Mouse (Mus musculus) left cerebral cortex, postnatal 14 days (tissue): Measurements from ENCODE around the gene Golga2. TPM values are rescaled to one million over a fixed set of nuclear protein-coding genes. Genes with fewer than 3 reads are reported as not detected.

Experiments
- DNase-seq, 2 experiments: peaks; one replicate each; pipeline ENCODE4 v3.0.0; 2021 to 2022; ENCODE audit warnings: low spot score in 2 of 2, mixed read lengths in 1 of 2
- intact Hi-C: fragments of 180-260 bp; cut with DNase I; formaldehyde crosslinking; loops from one replicate; pipeline ENCODE4 v1.15.1; 2025
- total RNA-seq, 2 experiments: library from RNA; stranded (reverse); gene quantifications; 2 replicates each; pipeline ENCODE4 v1.2.3; 2021

Golga2 gene
- total RNA-seq, 2 experiments from 2014 or later: 78.9 to 83.9 TPM

DNA sequence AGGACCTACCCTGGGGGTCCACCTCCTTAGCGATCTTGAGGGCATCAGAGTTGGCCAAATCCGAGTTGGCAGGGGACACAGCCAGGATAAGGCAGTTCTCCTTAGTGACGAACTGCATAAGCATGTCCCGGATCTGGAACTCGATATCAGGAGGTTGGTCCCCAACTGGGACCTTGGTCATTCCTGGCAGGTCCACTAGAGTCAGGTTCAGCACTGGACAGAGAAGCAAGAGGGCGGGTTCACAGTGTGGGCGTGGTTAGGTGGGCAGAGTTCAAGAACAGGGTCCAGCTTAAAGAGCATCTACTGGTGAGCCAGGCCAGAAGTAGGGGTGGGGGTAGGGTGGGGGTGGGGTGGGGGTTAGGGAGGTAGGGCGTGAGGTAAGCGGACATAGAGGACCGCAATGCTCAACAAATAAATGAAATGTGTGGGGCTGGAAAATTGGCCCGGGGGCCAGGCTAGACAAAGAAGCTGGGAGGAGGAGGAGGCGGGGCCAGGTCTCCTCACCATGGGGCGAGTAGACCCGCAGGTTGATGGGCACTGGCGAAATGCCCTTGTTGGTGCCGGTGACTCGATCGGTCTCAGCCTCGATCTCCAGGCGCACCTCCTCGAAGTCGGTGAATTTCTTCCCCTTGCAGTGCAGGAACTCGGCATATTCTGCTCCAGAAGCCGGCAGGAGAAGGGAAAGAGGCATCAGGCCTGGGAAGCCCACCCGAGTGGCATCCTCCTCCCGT, 52.9 kb downstream of the Golga2 start:
- intact Hi-C loops: no loop called here
- no peak for DNase-seq

DNA sequence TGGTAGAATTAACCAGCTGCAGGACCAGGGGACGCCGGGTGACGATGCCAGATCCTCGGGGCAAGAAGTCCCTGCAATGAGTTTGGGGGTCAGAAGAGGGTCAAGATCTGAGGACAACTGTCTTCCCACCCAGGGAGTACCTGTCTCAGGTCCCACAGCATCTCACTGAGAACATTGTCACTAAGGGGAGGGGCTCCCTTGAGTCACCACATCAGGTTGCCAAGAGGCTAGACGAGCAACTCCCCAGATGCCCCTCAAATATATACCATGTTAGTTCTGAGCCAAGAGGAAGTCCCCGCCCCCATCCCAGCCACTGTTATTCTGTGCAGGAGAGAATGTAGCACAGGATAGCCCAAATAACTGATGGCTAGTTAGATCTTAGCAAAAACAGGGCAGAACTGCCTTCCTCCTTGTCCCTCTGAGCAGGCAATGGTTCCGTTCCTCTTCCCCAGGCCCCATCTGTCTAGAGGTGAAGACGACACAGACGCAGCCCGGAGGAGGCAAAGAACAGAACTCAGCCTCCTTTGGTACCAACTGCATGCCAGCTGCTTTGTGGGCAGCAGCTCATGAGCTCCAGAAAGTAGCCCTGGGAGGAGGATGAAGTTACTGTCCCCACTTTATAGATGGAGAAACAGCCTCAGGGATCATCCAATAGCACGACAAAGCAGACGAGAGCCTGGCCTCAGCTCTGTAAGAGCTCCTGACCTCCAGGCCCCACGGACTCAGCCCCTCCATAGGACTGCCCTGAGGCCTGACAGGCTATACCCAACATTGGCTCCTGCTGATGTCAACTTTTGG, 53.9 kb downstream of the Golga2 start:
- intact Hi-C loops: no loop called here
- DNase-seq: no peak

DNA sequence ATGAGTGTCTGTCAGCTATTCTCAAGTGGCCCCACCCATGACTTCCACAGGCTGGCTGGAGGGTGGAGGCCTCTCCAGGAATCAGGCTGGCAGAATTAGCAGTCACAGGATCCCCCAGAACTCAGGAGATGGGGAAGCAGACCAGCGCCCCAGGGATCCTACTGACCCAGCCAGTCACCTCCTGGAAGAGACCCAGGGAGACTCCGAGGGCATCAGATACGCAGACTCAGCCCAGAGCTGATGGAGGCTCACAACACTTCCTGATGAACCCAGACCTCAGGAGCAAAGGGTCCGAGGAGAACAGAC, 54.4 kb downstream of the Golga2 start:
- DNase-seq: no peak
- intact Hi-C loops: no loop called here

GRCm38 (mm10) chr2:32342039-32342438, 54.9 kb downstream of the Golga2 start:
- intact Hi-C loops: no loop called here
- DNase-seq: no peak

DNA sequence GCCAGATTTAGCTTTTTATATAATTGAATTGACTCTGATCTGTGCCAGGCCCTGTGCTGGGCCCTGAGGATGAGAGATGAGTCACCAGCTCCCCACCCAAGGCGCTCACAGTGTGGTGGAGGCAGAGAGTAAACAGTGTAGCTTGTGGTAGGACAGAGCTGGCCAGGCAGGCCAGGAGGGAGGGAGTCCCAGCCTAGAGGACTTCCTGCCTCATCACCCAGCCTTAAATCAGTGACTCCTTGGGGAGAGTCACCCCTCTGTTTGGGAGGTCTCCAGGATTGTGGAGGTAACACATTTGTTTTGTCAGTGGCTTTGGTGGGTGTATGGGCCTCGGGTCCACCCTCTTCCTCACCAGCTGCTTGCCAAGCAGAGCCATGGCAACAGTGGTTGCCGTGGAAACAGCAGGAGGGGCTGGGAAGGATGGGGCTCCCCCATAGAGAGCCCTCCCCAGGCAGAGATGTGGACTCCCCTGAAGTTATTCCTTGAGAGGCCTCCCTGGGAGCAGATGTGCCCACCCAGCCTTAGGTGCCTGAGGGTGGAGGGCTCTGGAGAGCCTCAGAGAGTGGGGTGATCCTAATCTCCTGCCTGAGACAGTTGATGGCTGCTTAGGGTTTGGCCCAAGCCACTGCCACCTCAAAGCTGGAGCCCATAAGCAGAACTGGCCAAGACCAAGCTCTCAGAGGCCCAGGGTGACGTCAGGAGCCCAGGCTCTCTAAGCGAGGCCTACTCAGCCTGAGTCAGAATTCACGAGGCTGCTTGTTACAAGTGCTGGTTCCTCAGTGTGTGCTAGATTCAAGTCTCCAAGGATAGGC, 55.6 kb downstream of the Golga2 start:
- peak; percentile 71 to 76 for DNase-seq
- intact Hi-C loops: no loop called here

DNA sequence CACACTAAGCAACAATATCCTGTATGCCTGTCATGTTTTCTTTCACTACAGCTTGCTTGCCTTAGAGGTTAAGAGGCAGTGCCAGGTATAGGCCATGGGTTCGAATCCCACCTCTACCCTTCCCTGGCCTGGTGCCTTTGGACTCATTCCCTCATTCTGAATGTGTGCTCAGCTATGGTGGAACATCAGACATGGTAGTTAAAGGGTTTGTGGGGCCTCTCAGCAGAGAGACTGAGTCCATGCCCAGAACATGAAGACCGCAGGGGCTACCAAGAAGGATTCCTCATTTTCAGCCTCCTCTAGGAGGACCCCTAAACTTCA, 56.1 kb downstream of the Golga2 start:
- intact Hi-C loops: no loop called here
- DNase-seq: no peak

DNA sequence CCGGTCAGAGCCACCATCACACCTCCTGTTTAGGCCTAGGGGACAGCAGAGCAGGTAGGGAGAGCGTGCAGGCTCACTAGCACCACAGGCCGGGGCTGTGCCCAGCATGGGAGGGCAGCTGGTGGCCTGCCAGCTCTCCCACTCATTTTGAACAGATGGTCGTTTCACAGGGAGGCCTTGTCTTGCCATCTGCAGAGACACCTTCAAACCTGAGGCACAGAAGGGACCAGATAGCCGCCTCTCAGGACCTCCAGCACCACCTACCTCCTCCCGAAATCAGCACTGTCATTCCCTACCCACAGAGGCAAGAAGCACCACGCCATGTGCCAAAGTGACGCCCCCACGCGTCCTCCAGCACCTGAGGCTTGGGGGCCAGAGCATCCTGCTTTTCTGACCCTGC, 56.9 kb downstream of the Golga2 start:
- intact Hi-C loops: no loop called here
- no peak for DNase-seq

DNA sequence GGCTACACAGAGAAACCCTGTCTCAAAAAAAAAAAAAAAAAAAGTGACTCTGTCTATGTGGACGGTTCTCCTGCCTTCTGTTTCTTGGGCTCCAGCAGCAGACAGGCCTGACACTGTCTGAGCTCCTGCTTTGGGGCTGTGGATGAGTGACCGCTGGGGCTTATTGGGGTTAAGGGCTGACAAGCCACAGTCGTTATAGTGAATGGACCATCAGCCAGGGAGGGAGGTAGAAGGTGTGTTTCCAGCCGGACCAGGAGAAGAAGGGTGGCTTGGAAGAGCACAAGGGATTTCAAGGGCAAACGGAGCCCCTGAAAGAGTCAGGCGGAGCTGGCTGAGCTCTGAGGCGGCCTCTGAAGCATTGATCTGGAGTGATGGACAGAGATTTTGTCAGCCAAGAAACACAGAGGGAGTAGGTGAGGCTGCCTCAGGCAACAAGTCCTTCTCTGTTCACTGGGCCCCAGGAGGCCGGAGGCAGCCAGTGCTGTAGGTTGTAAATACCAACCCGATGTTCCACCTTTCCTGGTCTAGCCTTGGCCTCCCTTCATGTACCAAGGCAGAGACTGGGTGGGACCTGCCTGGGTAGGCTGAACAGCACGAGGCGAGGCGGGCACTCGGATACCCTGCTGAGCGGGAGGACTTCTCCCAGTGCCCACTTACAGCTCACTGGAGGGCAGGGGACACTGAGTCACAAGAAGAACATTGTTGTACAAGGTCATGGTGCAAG, 57.6 kb downstream of the Golga2 start:
- no peak for DNase-seq
- intact Hi-C loops: no loop called here

DNA sequence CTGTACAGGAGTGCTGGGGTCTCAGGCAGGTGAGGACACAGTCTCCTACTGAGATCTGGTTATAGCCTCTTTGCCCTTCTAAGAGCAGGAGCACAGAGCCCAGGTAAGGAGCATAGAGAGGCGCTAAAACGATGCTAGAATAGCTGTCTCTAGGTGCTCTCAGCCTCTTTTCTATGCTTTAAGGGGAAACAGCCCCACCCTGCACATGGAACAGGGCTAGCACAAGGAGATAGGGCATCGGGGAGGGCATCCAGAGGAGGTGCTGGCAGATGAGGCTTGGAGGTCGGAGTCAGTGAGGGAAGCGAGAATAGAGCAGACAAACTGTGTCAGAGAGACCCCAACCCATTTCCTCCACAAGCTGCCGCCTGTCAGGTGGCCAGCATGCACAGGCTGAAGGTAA, 59.8 kb downstream of the Golga2 start:
- DNase-seq: no peak
- intact Hi-C loops: no loop called here

DNA sequence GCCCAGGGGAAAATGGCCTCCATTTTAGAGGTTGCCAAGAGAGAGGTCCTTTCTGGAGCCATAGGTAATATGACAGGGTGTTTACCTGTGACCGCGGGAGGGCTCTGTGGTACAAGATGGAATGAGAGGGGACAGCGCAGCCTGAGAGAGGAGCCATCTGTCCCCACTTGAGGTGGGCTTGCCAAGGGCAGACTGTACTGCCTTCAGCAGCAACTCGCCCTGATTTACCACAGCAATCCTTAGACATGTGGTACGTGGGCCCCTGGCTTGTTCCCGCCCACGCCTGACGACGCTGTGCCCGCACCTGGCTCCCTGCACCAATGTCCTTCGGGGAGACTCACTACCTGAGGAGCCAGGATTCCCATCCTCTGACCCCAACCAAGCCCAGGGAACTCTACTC, 61.1 kb downstream of the Golga2 start:
- DNase-seq: peak; percentile 62 to 70
- intact Hi-C loops: no loop called here

DNA sequence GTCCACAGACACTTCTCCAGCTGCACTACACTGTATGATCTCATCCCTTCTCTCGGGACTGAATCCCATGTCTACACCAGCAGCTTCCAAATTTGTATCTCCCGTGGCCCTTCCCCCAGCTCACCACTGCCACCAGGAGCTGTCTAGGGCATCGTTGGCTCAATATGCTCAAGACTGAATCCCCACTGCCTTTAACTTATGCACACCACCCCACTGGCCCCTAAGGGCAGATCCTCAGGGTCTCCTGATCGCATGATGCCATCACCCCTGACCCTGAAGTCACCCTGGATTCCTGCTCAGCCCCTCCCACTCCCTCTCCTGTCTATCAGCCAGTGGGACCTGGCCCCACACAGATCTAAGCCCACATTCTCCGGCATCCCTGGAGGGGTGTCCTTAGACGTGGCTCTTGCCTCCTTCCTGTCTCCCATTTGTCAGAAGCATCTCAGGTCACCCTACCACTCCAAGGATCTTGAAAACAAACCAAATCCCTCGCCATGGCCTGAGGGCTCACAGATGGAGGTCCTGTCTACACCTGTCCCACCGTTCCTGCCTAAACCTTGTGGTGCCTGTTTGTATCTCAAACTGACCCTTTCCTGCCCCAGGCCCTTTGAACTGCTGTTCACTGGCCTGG, 62.6 kb downstream of the Golga2 start:
- DNase-seq: peak; percentile 49 to 72
- intact Hi-C loops: no loop called here

- no peak for DNase-seq
- intact Hi-C loops: no loop called here
These were observed 63.4 kb downstream of the Golga2 start for GRCm38 (mm10) chr2:32350471-32351051.

DNA sequence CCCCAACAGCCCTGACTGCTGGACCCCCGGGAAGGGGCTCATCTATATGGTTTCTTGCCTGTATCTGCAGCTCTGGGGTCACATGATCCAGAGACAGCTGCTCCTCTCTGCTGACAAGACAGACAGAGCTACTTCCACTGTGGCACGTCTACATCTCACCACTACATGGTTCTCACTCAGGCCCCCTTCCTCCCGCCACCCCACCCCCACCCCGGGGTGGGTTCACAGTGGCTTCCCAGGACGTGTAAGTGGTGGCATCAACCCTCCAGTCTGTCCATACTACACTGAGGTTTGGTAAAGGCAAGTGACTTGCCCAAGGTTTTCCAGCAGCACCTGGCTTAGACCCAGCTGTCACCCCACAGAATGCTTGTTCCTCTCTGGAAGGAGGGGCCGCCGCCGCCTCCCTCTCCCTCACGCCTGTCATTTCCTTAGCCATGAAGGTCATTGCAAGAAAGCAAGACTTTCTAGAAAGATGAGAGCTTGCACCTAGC, 64.3 kb downstream of the Golga2 start:
- intact Hi-C loops: no loop called here
- DNase-seq: peak in 1 of 2 experiments; percentile 49

DNA sequence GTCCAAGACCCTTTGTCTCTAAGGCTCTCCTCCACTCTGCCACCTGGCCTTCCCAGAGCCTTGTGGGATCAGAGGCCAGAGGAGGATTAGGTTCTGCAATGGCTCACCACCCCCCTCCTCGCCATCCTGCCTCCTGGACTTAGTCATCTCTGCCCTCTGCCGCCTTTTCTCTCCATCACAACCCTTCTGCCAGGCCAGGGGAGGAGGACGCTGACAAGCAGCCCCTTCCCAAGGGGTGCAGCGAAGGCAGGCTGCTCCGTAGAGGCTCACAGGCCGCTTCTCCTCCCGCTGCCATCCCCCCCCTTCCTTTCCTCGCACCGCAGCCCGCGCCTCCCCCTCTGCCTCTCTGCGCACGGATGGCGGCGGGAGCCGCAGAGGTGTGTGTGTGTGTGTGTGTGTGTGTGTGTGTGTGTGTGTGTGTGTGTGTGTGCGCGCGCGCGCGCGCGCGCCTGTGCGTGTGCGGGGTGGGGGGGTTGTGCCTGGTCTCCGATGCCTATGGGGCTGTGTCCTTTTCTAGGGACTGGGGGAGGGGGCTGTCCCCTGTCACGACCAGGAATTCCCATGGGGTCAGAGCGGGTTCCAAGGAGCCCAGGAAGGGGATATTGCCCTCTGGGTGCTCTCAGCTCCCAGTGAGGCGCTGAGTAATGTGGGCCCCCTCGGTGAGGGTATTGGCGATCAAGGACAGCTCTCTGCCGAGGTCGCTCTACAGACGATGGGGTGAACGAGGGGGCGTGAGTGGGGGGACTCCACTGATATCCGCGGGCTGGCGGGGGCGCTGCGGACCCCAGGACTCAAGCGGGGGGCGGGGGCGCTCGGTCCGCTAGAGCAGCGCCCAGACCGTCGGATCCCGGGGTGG, 65.2 kb downstream of the Golga2 start, which contains the start of gene Ciz1:
TSS of gene Ciz1 (plus strand) at position 177 of the 856 bp plus-strand sequence.
- peak; percentile 68 to 70 for DNase-seq
- intact Hi-C loops: no loop called here

- intact Hi-C loops: no loop called here
- DNase-seq: peak; percentile 95 to 96
These were observed 65.9 kb downstream of the Golga2 start, which contains the start of gene Dnm1 for GRCm38 (mm10) chr2:32353007-32353542. TSS of gene Dnm1 (minus strand) at chr2:32353338.

DNA sequence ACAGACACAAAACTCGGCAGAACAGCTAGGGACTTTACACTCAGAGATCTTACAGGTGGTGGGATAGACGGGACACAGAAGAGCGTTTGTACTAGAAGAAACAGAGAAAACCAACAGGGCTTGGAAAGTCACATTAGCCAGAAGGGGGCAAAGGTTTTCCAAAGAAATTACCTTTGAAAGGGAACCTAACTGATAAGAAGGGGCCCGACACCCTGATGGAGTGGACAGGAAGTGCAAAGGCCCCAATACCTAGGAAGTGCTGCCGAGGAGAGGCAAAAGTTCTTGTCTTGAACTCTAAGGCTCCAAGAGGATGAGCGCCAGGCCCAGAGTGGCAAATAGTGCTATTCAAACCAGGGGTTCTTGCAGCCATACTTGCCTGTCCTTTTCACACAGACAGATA, 66.7 kb downstream of the Golga2 start:
- no peak for DNase-seq
- intact Hi-C loops: no loop called here

GRCm38 (mm10) chr2:32354336-32354895, 67.2 kb downstream of the Golga2 start:
- DNase-seq: no peak
- intact Hi-C loops: no loop called here
